In genomic region chr17:65884691-65885397, GRCm38 (mm10) we compare ENCODE assay signal across 8 mouse cellular contexts. TPM values are rescaled to one million over a fixed set of nuclear protein-coding genes. Genes with fewer than 3 reads are reported as not detected.
DNase-seq lines count a peak whose midpoint lies in the region; ATAC-seq lines count a peak whose summit lies in the region.

No protein-coding gene starts in this region.

- intact Hi-C loops in heart, postnatal 14 days (cut with DNase I) = loop anchor here (2.0 kb wide), 1 partner anchor 32 kb away; no protein-coding TSS in a partner anchor

- DNase-seq in ES-CJ7 (ENCODE audit: low read depth, low spot score) = peak; percentile 99
- peak; percentile 100 for DNase-seq in cerebellum, adult 11 months
- DNase-seq in forebrain, embryonic 14.5 days (ENCODE audit: low spot score) = peak; percentile 100
- peak; percentile 99 for DNase-seq in heart, postnatal 14 days
- peak; percentile 99 for DNase-seq in layer of hippocampus, adult 11-12 months (ENCODE audit: low spot score)
- peak; percentile 100 for DNase-seq in lung, adult 18-20 months
- DNase-seq in testis, postnatal 14 days (ENCODE audit: low spot score) = peak; percentile 99

- H3K4me2 ChIP-seq in forebrain, embryonic 14.5 days (ENCODE audit: low read length) = peak overlapping the region; percentile 96
- peak overlapping the region; percentile 84 for H3K4me2 ChIP-seq in neural tube, embryonic 15.5 days

- H3K4me3 ChIP-seq in forebrain, embryonic 14.5 days (ENCODE audit: low read depth, low read length) = peak overlapping the region; percentile 95
- peak overlapping the region; percentile 95 for H3K4me3 ChIP-seq in neural tube, embryonic 15.5 days (replicated peaks)

- H3K36me3 ChIP-seq in forebrain, embryonic 14.5 days (ENCODE audit: control insufficient read depth, insufficient read depth, low read length) = no peaks in the 10 kb centered on the region
- no peaks in the 10 kb centered on the region for H3K36me3 ChIP-seq in neural tube, embryonic 15.5 days

- no peaks in the 10 kb centered on the region for H3K27me3 ChIP-seq in forebrain, embryonic 14.5 days (replicated peaks; ENCODE audit: control insufficient read depth, insufficient read depth, low read length)
- H3K27me3 ChIP-seq in neural tube, embryonic 15.5 days (replicated peaks) = no peaks in the 10 kb centered on the region

- H3K4me1 ChIP-seq in forebrain, embryonic 14.5 days (ENCODE audit: control insufficient read depth, insufficient read depth, low read length) = peaks cover 10% of the 10 kb centered on the region
- H3K4me1 ChIP-seq in neural tube, embryonic 15.5 days = peaks cover 35% of the 10 kb centered on the region

- WGBS in forebrain, embryonic 14.5 days = under 1% methylated on average over 67 of the region's 67 CpGs
- WGBS in neural tube, embryonic 15.5 days = under 1% methylated on average over 59 of the region's 67 CpGs

- peak; percentile 99 for ATAC-seq in forebrain, embryonic 14.5 days
- peak; percentile 98 for ATAC-seq in neural tube, embryonic 15.5 days (ENCODE audit: low FRiP score)

- peak overlapping the region; percentile 94 for H3K27ac ChIP-seq in forebrain, embryonic 14.5 days (ENCODE audit: low read depth, low read length)
- H3K27ac ChIP-seq in neural tube, embryonic 15.5 days (replicated peaks) = peak overlapping the region; percentile 98

- H3K9ac ChIP-seq in forebrain, embryonic 14.5 days (ENCODE audit: low read length) = peak overlapping the region; percentile 90
- H3K9ac ChIP-seq in neural tube, embryonic 15.5 days (replicated peaks) = peak overlapping the region; percentile 92

- H3K9me3 ChIP-seq in forebrain, embryonic 14.5 days (replicated peaks; ENCODE audit: control insufficient read depth, low read length) = no peaks in the 10 kb centered on the region
- H3K9me3 ChIP-seq in neural tube, embryonic 15.5 days (replicated peaks) = no peaks in the 10 kb centered on the region

RNA-seq across cellular contexts. Expression of gene Ralbp1, which starts 0.8 kb away (rescaled TPM):
- 42.9 and 50.2 TPM in 2 replicates for polyA plus RNA-seq in forebrain, embryonic 14.5 days (2014; fragmentation: Nextera tagmentation; extraction: Ambion mirVana)
- 10 to 100 TPM; 38.1 to 38.9 TPM for total RNA-seq in heart, postnatal 14 days (2021)
- 58.7 and 75.5 TPM in 2 replicates for polyA plus RNA-seq in neural tube, embryonic 15.5 days (2015; fragmentation: Nextera tagmentation; extraction: Ambion mirVana)

Comparison
In these comparisons a context has a peak if more than half of its experiments do, and no peak if none do; other contexts are left out.
1. Peak in every context shown above with its lines: DNase-seq, ATAC-seq, H3K4me3 ChIP-seq and H3K27ac ChIP-seq.